Mouse (Mus musculus) thymus, adult 2 months (tissue): ENCODE measurements at regions not wholly inside any gene's neighbourhood (a gene's known extent, or its start where the extent isn't known, plus 50 kb on each side); places are given as distances from the start of the nearest gene placed in this dataset.

Experiments used
- CTCF ChIP-seq: fragments of 200-500 bp; IDR thresholded peaks from 2 replicates; pipeline ENCODE4 v1.5.1; 2012; ENCODE audit warnings: mild to moderate bottlenecking, control low read depth, low read length, moderate library complexity, borderline replicate concordance; ENCODE audit not compliant: control insufficient read depth, poor library complexity, insufficient read depth; ENCODE audit errors: extremely low read depth
- POLR2A ChIP-seq: fragments of 200-500 bp; IDR thresholded peaks from 2 replicates; pipeline ENCODE4 v1.6.1; 2012; ENCODE audit warnings: mild to moderate bottlenecking, low read length, control low read depth, moderate library complexity; ENCODE audit not compliant: control insufficient read depth, poor library complexity, insufficient read depth; ENCODE audit errors: extremely low read depth

- TF ChIP-seq CTCF (no peak), POLR2A (no peak)
Observed at GRCm38 (mm10) chr11:113010906-113011305, 228.9 kb downstream of the Sox9 start.
